ENCODE assay signal across 8 mouse cellular contexts in the genomic region with DNA sequence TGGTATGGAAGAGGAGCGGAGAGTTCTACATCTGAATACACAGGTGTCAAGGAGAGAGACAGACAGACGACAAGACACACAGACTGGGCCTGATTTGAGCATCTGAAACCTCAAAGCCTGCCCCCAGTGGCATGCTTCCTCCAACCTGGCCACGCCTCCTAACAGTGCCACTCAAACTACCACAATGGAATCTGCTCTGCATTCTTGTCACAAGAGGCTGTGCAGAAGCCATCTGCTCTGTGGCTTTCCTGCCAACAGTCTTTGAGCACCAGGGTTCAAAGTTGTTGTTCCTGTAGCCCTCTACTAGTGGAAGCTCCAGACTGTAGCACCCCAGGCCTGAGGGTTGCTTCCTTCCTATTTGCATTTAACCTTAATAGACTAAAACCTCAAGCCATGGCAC.
A peak's percentile ranks its signal among the peaks of the same experiment; 100 is the strongest.
DNase-seq lines count a peak whose midpoint lies in the region; ATAC-seq and TF ChIP-seq lines count a peak whose summit lies in the region.

No protein-coding gene starts in this region.

- no peak overlapping the region for H3K4me2 ChIP-seq in intestine, postnatal 0 days (replicated peaks; ENCODE audit: low read depth)
- no peak overlapping the region for H3K4me2 ChIP-seq in intestine, embryonic 15.5 days (replicated peaks)
- no peak overlapping the region for H3K4me2 ChIP-seq in liver, embryonic 13.5 days
- no peak overlapping the region for H3K4me2 ChIP-seq in stomach, postnatal 0 days (replicated peaks; ENCODE audit: low read depth)

- H3K9me3 ChIP-seq in intestine, postnatal 0 days (ENCODE audit: control insufficient read depth), result no peaks in the 10 kb centered on the region
- no peaks in the 10 kb centered on the region for H3K9me3 ChIP-seq in intestine, embryonic 15.5 days
- no peaks in the 10 kb centered on the region for H3K9me3 ChIP-seq in liver, embryonic 13.5 days (replicated peaks)
- H3K9me3 ChIP-seq in stomach, postnatal 0 days (ENCODE audit: control insufficient read depth, low read length), result no peaks in the 10 kb centered on the region

- WGBS in intestine, postnatal 0 days, result 75% methylated on average over 3 of the region's 3 CpGs
- WGBS in intestine, embryonic 15.5 days, result 73% methylated on average over 3 of the region's 3 CpGs
- WGBS in liver, embryonic 13.5 days (ENCODE audit: insufficient replicate concordance), result 38% methylated on average over 3 of the region's 3 CpGs
- 82% methylated on average over 3 of the region's 3 CpGs for WGBS in stomach, postnatal 0 days

- peak; percentile 31 for TF ChIP-seq CTCF in intestine, postnatal 0 days (IDR thresholded peaks at IDR 0.05; ENCODE audit: low read depth)
- TF ChIP-seq CTCF in stomach, postnatal 0 days (IDR thresholded peaks at IDR 0.05; ENCODE audit: low read depth), result peak; percentile 28

- no peak overlapping the region for H3K9ac ChIP-seq in intestine, postnatal 0 days (ENCODE audit: low read depth, low read length)
- H3K9ac ChIP-seq in intestine, embryonic 15.5 days, result no peak overlapping the region
- H3K9ac ChIP-seq in liver, embryonic 13.5 days, result no peak overlapping the region
- H3K9ac ChIP-seq in stomach, postnatal 0 days (ENCODE audit: low read length), result no peak overlapping the region

- no peak overlapping the region for H3K4me3 ChIP-seq in intestine, postnatal 0 days (ENCODE audit: low read depth, low read length)
- no peak overlapping the region for H3K4me3 ChIP-seq in intestine, embryonic 15.5 days (replicated peaks)
- H3K4me3 ChIP-seq in liver, embryonic 13.5 days (replicated peaks), result no peak overlapping the region
- H3K4me3 ChIP-seq in stomach, postnatal 0 days (ENCODE audit: low read depth, low read length), result no peak overlapping the region

- 0 out of 2 replicates have a peak, but pooled peaks cover under 1% of the 10 kb centered on the region for H3K4me1 ChIP-seq in intestine, postnatal 0 days (replicated peaks; ENCODE audit: control insufficient read depth, insufficient read depth, low read length)
- H3K4me1 ChIP-seq in intestine, embryonic 15.5 days (replicated peaks), result no peaks in the 10 kb centered on the region
- no peaks in the 10 kb centered on the region; the same call in 1 of the 2 replicates for H3K4me1 ChIP-seq in liver, embryonic 13.5 days (replicated peaks)
- no peaks in the 10 kb centered on the region for H3K4me1 ChIP-seq in stomach, postnatal 0 days (replicated peaks; ENCODE audit: control insufficient read depth, insufficient read depth)

- peak; percentile 65 for DNase-seq in c-Kit-positive CD71-negative TER-119-negative erythroid progenitor cells, embryonic 14.5 days (ENCODE audit: low read depth)
- peak; percentile 3 for DNase-seq in liver, embryonic 13.5 days
- no peak for DNase-seq in stomach, postnatal 0 days (ENCODE audit: low spot score)
- no peak for DNase-seq in testis, postnatal 10 days (ENCODE audit: low spot score)
- DNase-seq in frontal cortex, postnatal 25 days (ENCODE audit: low spot score in 2 of 2), result no peak
- no peak for DNase-seq in right cerebral cortex, adult 2 months (ENCODE audit: low spot score in 2 of 2)

- no peak overlapping the region for H3K27ac ChIP-seq in intestine, postnatal 0 days (ENCODE audit: low read depth, low read length)
- no peak overlapping the region for H3K27ac ChIP-seq in intestine, embryonic 15.5 days
- no peak overlapping the region for H3K27ac ChIP-seq in liver, embryonic 13.5 days
- no peak overlapping the region for H3K27ac ChIP-seq in stomach, postnatal 0 days (replicated peaks)

- peaks cover 51% of the 10 kb centered on the region for H3K36me3 ChIP-seq in intestine, postnatal 0 days (ENCODE audit: control insufficient read depth, insufficient read depth)
- H3K36me3 ChIP-seq in intestine, embryonic 15.5 days, result peaks cover 26% of the 10 kb centered on the region
- H3K36me3 ChIP-seq in liver, embryonic 13.5 days, result peaks cover 48% of the 10 kb centered on the region
- peaks cover 10% of the 10 kb centered on the region for H3K36me3 ChIP-seq in stomach, postnatal 0 days (ENCODE audit: control insufficient read depth, insufficient read depth, low read length)

- no peaks in the 10 kb centered on the region for H3K27me3 ChIP-seq in intestine, postnatal 0 days (replicated peaks; ENCODE audit: control insufficient read depth, insufficient read depth, low read length)
- no peaks in the 10 kb centered on the region for H3K27me3 ChIP-seq in intestine, embryonic 15.5 days (replicated peaks)
- H3K27me3 ChIP-seq in liver, embryonic 13.5 days, result no peaks in the 10 kb centered on the region
- H3K27me3 ChIP-seq in stomach, postnatal 0 days (ENCODE audit: control insufficient read depth, insufficient read depth, low read length), result no peaks in the 10 kb centered on the region

- ATAC-seq in intestine, postnatal 0 days, result no peak
- no peak for ATAC-seq in intestine, embryonic 15.5 days
- no peak; the same call in 1 of the 2 replicates for ATAC-seq in liver, embryonic 13.5 days (ENCODE audit: low read depth)
- no peak for ATAC-seq in stomach, postnatal 0 days (ENCODE audit: low FRiP score, low TSS enrichment)

- no peak for TF ChIP-seq EP300 in stomach, postnatal 0 days (optimal IDR thresholded peaks at IDR 0.05)

Comparison
In these comparisons a context has a peak if more than half of its experiments do, and no peak if none do; other contexts are left out.
1. DNase-seq: peak in c-Kit-positive CD71-negative TER-119-negative erythroid progenitor cells, embryonic 14.5 days (single experiment) and liver, embryonic 13.5 days (single experiment); none in stomach, postnatal 0 days (single experiment), testis, postnatal 10 days (single experiment), frontal cortex, postnatal 25 days (0 of 2) and right cerebral cortex, adult 2 months (0 of 2).